Mouse (Mus musculus): Measurements from ENCODE around the gene 1700016H13Rik.

Gene 1700016H13Rik

DNA sequence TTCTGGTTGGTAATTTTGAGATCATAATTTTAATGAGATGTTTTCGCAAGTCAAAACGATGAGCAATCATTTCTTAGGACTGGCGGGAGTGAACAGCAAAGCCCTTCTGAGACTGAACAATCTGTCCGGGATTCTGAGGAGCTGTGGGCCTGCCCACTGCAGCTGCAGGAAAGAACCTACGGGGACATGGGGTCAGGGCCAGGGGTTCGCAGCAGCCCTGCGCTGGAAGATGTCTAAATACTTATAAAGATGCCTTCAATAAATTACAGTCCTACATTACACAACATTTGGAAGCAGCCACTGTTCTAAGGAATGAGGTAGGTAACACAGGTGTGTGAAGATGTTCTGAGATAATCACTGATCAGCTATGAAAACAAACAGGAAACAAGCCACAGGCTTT, 50.1 kb downstream of the 1700016H13Rik start:
- DNase-seq (ENCODE audit: low spot score), result no peak

DNA sequence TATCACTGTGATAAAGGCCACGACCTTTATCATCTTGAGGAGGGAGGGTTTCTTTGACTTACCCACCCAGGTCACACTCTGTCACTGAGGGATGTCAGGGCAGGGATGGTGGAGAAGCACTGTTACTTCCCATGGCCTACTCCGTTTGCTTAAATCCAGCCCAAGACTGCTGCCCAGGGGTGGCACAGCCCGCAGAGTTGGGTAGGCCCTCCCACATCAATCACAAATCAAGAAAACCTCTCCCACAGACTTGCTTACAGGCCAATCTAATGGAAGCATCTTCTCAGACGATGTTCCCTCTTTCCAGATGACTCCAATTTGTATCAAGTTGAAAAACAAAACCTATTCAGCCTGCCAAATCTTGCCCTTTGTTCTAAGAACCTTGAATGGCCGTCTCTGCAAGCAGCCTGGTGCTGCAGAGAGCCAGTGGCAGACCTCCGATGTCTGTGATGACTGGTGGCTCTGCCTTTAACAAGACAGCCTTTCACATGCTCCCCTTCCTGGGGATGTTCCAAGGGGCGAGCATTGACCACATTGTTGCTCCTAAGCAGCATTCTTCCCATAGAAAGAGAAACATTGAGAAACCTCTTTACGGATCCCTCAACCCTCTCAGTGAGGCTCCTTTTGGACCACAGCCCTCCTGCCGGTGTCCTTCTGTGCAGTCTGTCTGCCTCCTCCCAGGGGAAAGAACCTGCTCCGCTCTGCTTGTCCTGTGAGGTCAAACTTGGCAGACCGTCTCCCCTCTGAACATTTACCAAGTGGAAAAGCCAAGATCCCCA, 52.5 kb downstream of the 1700016H13Rik start:
- DNase-seq (ENCODE audit: low spot score), result peak; percentile 9

GRCm38 (mm10) chr5:103598881-103599280, 56.9 kb downstream of the 1700016H13Rik start:
- no peak for DNase-seq (ENCODE audit: low spot score)

GRCm38 (mm10) chr5:103598264-103598663, 57.5 kb downstream of the 1700016H13Rik start:
- no peak for DNase-seq (ENCODE audit: low spot score)
